Mouse (Mus musculus) cerebellum, adult 2 months (tissue): ENCODE results near the gene Carm1.

Source experiments
- CTCF ChIP-seq: fragments of 200-500 bp; IDR thresholded peaks from 2 replicates; pipeline ENCODE4 v1.5.1; 2011; ENCODE audit warnings: low read depth, mild to moderate bottlenecking, control low read depth, low read length, moderate library complexity, borderline replicate concordance; ENCODE audit not compliant: insufficient read depth
- POLR2A ChIP-seq: fragments of 200-500 bp; IDR thresholded peaks from 2 replicates; pipeline ENCODE4 v1.6.1; 2011; ENCODE audit warnings: low read length, control low read depth, borderline replicate concordance; ENCODE audit not compliant: insufficient read depth

- no peak for TF ChIP-seq CTCF
- no peak for TF ChIP-seq POLR2A
Measured at GRCm38 (mm10) chr9:21625342-21626339, 78.9 kb downstream of the Carm1 start.
